ENCODE assay signal across 15 mouse cellular contexts in genomic region chr4:138382462-138382861, GRCm38 (mm10). TPM values are rescaled to one million over a fixed set of nuclear protein-coding genes. Genes with fewer than 3 reads are reported as not detected.
A peak's percentile ranks its signal among the peaks of the same experiment; 100 is the strongest.
DNase-seq lines count a peak whose midpoint lies in the region; ATAC-seq and TF ChIP-seq lines count a peak whose summit lies in the region.
"Had no signal": no experiment of that assay in that cellular context is flagged by ENCODE, and none has a peak within 500 bp of the region (broad histone marks: within the 10 kb centered on the region; RNA-seq: fewer than 3 reads in every experiment).

No protein-coding gene starts in this region.

- H3K4me1 ChIP-seq in hindbrain, postnatal 0 days (ENCODE audit: insufficient read depth, low read length), result peaks cover 12% of the 10 kb centered on the region; the same call in 1 of the 2 replicates
- H3K4me1 ChIP-seq in hindbrain, embryonic 12.5 days, result peaks cover 17% of the 10 kb centered on the region
- H3K4me1 ChIP-seq in lung, postnatal 0 days (ENCODE audit: insufficient read depth, low read depth, low read length), result no peaks in the 10 kb centered on the region
- H3K4me1 ChIP-seq in lung, adult 2 months (ENCODE audit: control insufficient read depth, insufficient read depth, low read length), result no peaks in the 10 kb centered on the region
- no peaks in the 10 kb centered on the region for H3K4me1 ChIP-seq in stomach, postnatal 0 days (replicated peaks; ENCODE audit: control insufficient read depth, insufficient read depth)
- H3K4me1 ChIP-seq: embryonic facial prominence, embryonic 12.5 days had no signal

- peak; percentile 53 for TF ChIP-seq CTCF in hindbrain, postnatal 0 days (IDR thresholded peaks at IDR 0.05; ENCODE audit: low read depth)
- peak; percentile 49 for TF ChIP-seq CTCF in lung, postnatal 0 days (IDR thresholded peaks at IDR 0.05)
- no peak for TF ChIP-seq CTCF in lung, adult 2 months (IDR thresholded peaks at IDR 0.05; ENCODE audit: insufficient read depth, low read length)
- TF ChIP-seq CTCF in stomach, postnatal 0 days (IDR thresholded peaks at IDR 0.05; ENCODE audit: low read depth), result peak; percentile 57

- H3K36me3 ChIP-seq in hindbrain, postnatal 0 days (ENCODE audit: insufficient read depth, low read length), result no peaks in the 10 kb centered on the region
- H3K36me3 ChIP-seq in hindbrain, embryonic 12.5 days, result no peaks in the 10 kb centered on the region
- H3K36me3 ChIP-seq in lung, postnatal 0 days (ENCODE audit: insufficient read depth, low read length), result no peaks in the 10 kb centered on the region
- no peaks in the 10 kb centered on the region for H3K36me3 ChIP-seq in stomach, postnatal 0 days (ENCODE audit: control insufficient read depth, insufficient read depth, low read length)
- H3K36me3 ChIP-seq: embryonic facial prominence, embryonic 12.5 days; G1E; intestine, embryonic 15.5 days had no signal

- no peaks in the 10 kb centered on the region for H3K9me3 ChIP-seq in hindbrain, postnatal 0 days (ENCODE audit: low read length)
- no peaks in the 10 kb centered on the region for H3K9me3 ChIP-seq in hindbrain, embryonic 12.5 days (replicated peaks)
- no peaks in the 10 kb centered on the region for H3K9me3 ChIP-seq in lung, postnatal 0 days (ENCODE audit: low read length)
- no peaks in the 10 kb centered on the region for H3K9me3 ChIP-seq in stomach, postnatal 0 days (ENCODE audit: control insufficient read depth, low read length)
- H3K9me3 ChIP-seq: embryonic facial prominence, embryonic 12.5 days; G1E; intestine, embryonic 15.5 days had no signal

- H3K4me3 ChIP-seq in hindbrain, postnatal 0 days (ENCODE audit: low read length), result no peak overlapping the region
- no peak overlapping the region for H3K4me3 ChIP-seq in hindbrain, embryonic 12.5 days
- no peak overlapping the region for H3K4me3 ChIP-seq in lung, postnatal 0 days (ENCODE audit: low read depth, low read length)
- no peak overlapping the region for H3K4me3 ChIP-seq in lung, adult 2 months (replicated peaks; ENCODE audit: extremely low read depth, low read depth, low read length)
- no peak overlapping the region for H3K4me3 ChIP-seq in stomach, postnatal 0 days (ENCODE audit: low read depth, low read length)
- H3K4me3 ChIP-seq: embryonic facial prominence, embryonic 12.5 days; intestine, embryonic 15.5 days had no signal

- DNase-seq in hindbrain, postnatal 0 days (ENCODE audit: low spot score), result no peak
- DNase-seq in lung, postnatal 0 days (ENCODE audit: low spot score), result no peak
- DNase-seq in lung, adult 2 months, result no peak
- peak; percentile 80 for DNase-seq in R1 (ENCODE audit: low read depth, low spot score)
- no peak for DNase-seq in stomach, postnatal 0 days (ENCODE audit: low spot score)
- no peak for DNase-seq in B cell, adult 2 months
- DNase-seq: heart, postnatal 4 days; lung, adult 18-20 months had no signal

- H3K4me2 ChIP-seq in hindbrain, postnatal 0 days (ENCODE audit: low read depth, low read length), result no peak overlapping the region
- no peak overlapping the region for H3K4me2 ChIP-seq in hindbrain, embryonic 12.5 days (replicated peaks)
- no peak overlapping the region for H3K4me2 ChIP-seq in lung, postnatal 0 days (replicated peaks; ENCODE audit: low read depth, low read length)
- H3K4me2 ChIP-seq in stomach, postnatal 0 days (replicated peaks; ENCODE audit: low read depth), result no peak overlapping the region
- H3K4me2 ChIP-seq: embryonic facial prominence, embryonic 12.5 days; intestine, embryonic 15.5 days had no signal

- ATAC-seq in hindbrain, postnatal 0 days, result no peak
- ATAC-seq in hindbrain, embryonic 12.5 days (ENCODE audit: low FRiP score), result no peak
- ATAC-seq in lung, postnatal 0 days, result no peak
- no peak for ATAC-seq in stomach, postnatal 0 days (ENCODE audit: low FRiP score, low TSS enrichment)
- ATAC-seq: intestine, embryonic 15.5 days had no signal

- no peak for TF ChIP-seq POLR2A in lung, adult 2 months (IDR thresholded peaks at IDR 0.05; ENCODE audit: borderline replicate concordance, extremely low read depth, low read depth, low read length)

- H3K27me3 ChIP-seq in hindbrain, postnatal 0 days (ENCODE audit: insufficient read depth, low read length), result no peaks in the 10 kb centered on the region
- 0 out of 2 replicates have a peak, but pooled peaks cover 6% of the 10 kb centered on the region for H3K27me3 ChIP-seq in hindbrain, embryonic 12.5 days
- H3K27me3 ChIP-seq in lung, postnatal 0 days (replicated peaks; ENCODE audit: insufficient read depth, low read length), result no peaks in the 10 kb centered on the region
- no peaks in the 10 kb centered on the region for H3K27me3 ChIP-seq in stomach, postnatal 0 days (ENCODE audit: control insufficient read depth, insufficient read depth, low read length)
- H3K27me3 ChIP-seq: embryonic facial prominence, embryonic 12.5 days; intestine, embryonic 15.5 days had no signal

- 74% methylated on average over 6 of the region's 6 CpGs for WGBS in hindbrain, postnatal 0 days
- WGBS in hindbrain, embryonic 12.5 days, result 81% methylated on average over 6 of the region's 6 CpGs
- WGBS in lung, postnatal 0 days, result 69% methylated on average over 6 of the region's 6 CpGs
- 76% methylated on average over 6 of the region's 6 CpGs for WGBS in lung, adult 2 months
- WGBS in stomach, postnatal 0 days, result 74% methylated on average over 6 of the region's 6 CpGs

- H3K9ac ChIP-seq in hindbrain, postnatal 0 days (replicated peaks; ENCODE audit: low read length), result no peak overlapping the region
- no peak overlapping the region for H3K9ac ChIP-seq in hindbrain, embryonic 12.5 days
- H3K9ac ChIP-seq in lung, postnatal 0 days (replicated peaks; ENCODE audit: low read depth), result no peak overlapping the region
- H3K9ac ChIP-seq in stomach, postnatal 0 days (ENCODE audit: low read length), result no peak overlapping the region
- H3K9ac ChIP-seq: embryonic facial prominence, embryonic 12.5 days; intestine, embryonic 15.5 days had no signal

- H3K27ac ChIP-seq in hindbrain, postnatal 0 days, result no peak overlapping the region
- no peak overlapping the region for H3K27ac ChIP-seq in hindbrain, embryonic 12.5 days
- no peak overlapping the region for H3K27ac ChIP-seq in lung, postnatal 0 days (ENCODE audit: low read length)
- H3K27ac ChIP-seq in stomach, postnatal 0 days (replicated peaks), result no peak overlapping the region
- H3K27ac ChIP-seq: embryonic facial prominence, embryonic 12.5 days; intestine, embryonic 15.5 days had no signal

- TF ChIP-seq EP300 in lung, postnatal 0 days (IDR thresholded peaks at IDR 0.05), result no peak
- TF ChIP-seq EP300 in stomach, postnatal 0 days (optimal IDR thresholded peaks at IDR 0.05), result no peak

RNA-seq across cellular contexts. Expression of gene Fam43b, which starts 13.9 kb away (rescaled TPM):
- total RNA-seq in hindbrain, postnatal 0 days (2014; rRNA removed), result 16.6 and 23.8 TPM in 2 replicates
- 17.9 and 18.6 TPM in 2 replicates for polyA plus RNA-seq in hindbrain, postnatal 0 days (2015; fragmentation: Nextera tagmentation; extraction: Ambion mirVana)
- 0.69 and 1.2 TPM in 2 replicates for polyA plus RNA-seq in hindbrain, embryonic 12.5 days (2016; fragmentation: Nextera tagmentation; extraction: Ambion mirVana)
- polyA plus RNA-seq in lung, postnatal 0 days (2015; fragmentation: Nextera tagmentation; extraction: Ambion mirVana), result 0.05 TPM in 1 of 2 replicates, not detected in the other
- not detected in 2 replicates for polyA plus RNA-seq in lung, adult 2 months (2012; rRNA removed)
- 0.07 TPM in 1 of 2 replicates, not detected in the other for polyA plus RNA-seq in stomach, postnatal 0 days (2015; fragmentation: Nextera tagmentation; extraction: Ambion mirVana)
- total RNA-seq: heart, adult 8-10 months; heart, postnatal 4 days; megakaryocyte-erythroid progenitor cell, adult 5-6 weeks had no signal
- polyA plus RNA-seq: forebrain, embryonic 11.5 days; G1E had no signal

RNA-seq across cellular contexts. Expression of gene Cda, which starts 14.7 kb away (rescaled TPM):
- 9.5 and 20.5 TPM in 2 replicates for total RNA-seq in hindbrain, postnatal 0 days (2014; rRNA removed)
- polyA plus RNA-seq in hindbrain, postnatal 0 days (2015; fragmentation: Nextera tagmentation; extraction: Ambion mirVana), result 12.1 and 15.1 TPM in 2 replicates
- 3.4 and 4.4 TPM in 2 replicates for polyA plus RNA-seq in hindbrain, embryonic 12.5 days (2016; fragmentation: Nextera tagmentation; extraction: Ambion mirVana)
- 15.6 and 16.0 TPM in 2 replicates for polyA plus RNA-seq in lung, postnatal 0 days (2015; fragmentation: Nextera tagmentation; extraction: Ambion mirVana)
- polyA plus RNA-seq in lung, adult 2 months (2012; rRNA removed), result 2.6 and 2.9 TPM in 2 replicates
- 12.5 and 15.2 TPM in 2 replicates for polyA plus RNA-seq in stomach, postnatal 0 days (2015; fragmentation: Nextera tagmentation; extraction: Ambion mirVana)
- total RNA-seq: G1E had no signal
- polyA plus RNA-seq: G1E had no signal

RNA-seq across cellular contexts. Expression of gene Mul1, which starts 52.0 kb away (rescaled TPM):
- total RNA-seq in hindbrain, postnatal 0 days (2014; rRNA removed), result 36.2 and 39.1 TPM in 2 replicates
- polyA plus RNA-seq in hindbrain, postnatal 0 days (2015; fragmentation: Nextera tagmentation; extraction: Ambion mirVana), result 19.1 and 21.6 TPM in 2 replicates
- 16.1 and 22.3 TPM in 2 replicates for polyA plus RNA-seq in hindbrain, embryonic 12.5 days (2016; fragmentation: Nextera tagmentation; extraction: Ambion mirVana)
- 12.3 and 13.1 TPM in 2 replicates for polyA plus RNA-seq in lung, postnatal 0 days (2015; fragmentation: Nextera tagmentation; extraction: Ambion mirVana)
- 15.2 and 16.5 TPM in 2 replicates for polyA plus RNA-seq in lung, adult 2 months (2012; rRNA removed)
- 17.1 and 18.7 TPM in 2 replicates for polyA plus RNA-seq in stomach, postnatal 0 days (2015; fragmentation: Nextera tagmentation; extraction: Ambion mirVana)

RNA-seq across cellular contexts. Expression of gene Pink1, which starts 56.4 kb away (rescaled TPM):
- 288 and 303 TPM in 2 replicates for total RNA-seq in hindbrain, postnatal 0 days (2014; rRNA removed)
- polyA plus RNA-seq in hindbrain, postnatal 0 days (2015; fragmentation: Nextera tagmentation; extraction: Ambion mirVana), result 143 and 144 TPM in 2 replicates
- 79.8 and 81.0 TPM in 2 replicates for polyA plus RNA-seq in hindbrain, embryonic 12.5 days (2016; fragmentation: Nextera tagmentation; extraction: Ambion mirVana)
- 129 and 144 TPM in 2 replicates for polyA plus RNA-seq in lung, postnatal 0 days (2015; fragmentation: Nextera tagmentation; extraction: Ambion mirVana)
- polyA plus RNA-seq in lung, adult 2 months (2012; rRNA removed), result 178 and 182 TPM in 2 replicates
- 62.1 and 77.1 TPM in 2 replicates for polyA plus RNA-seq in stomach, postnatal 0 days (2015; fragmentation: Nextera tagmentation; extraction: Ambion mirVana)
